23 mouse cellular contexts compared by ENCODE assay signal in genomic region chr6:101858895-101859294, GRCm38 (mm10).
"Had no signal": no experiment of that assay in that cellular context is flagged by ENCODE, and none has a peak within 500 bp of the region (broad histone marks: within the 10 kb centered on the region; RNA-seq: fewer than 3 reads in every experiment).

No protein-coding gene starts in this region.

- H3K9me3 ChIP-seq: heart, embryonic 13.5 days; heart, embryonic 15.5 days; hindbrain, embryonic 13.5 days; hindbrain, embryonic 15.5 days; limb, embryonic 13.5 days; limb, embryonic 15.5 days; liver, embryonic 12.5 days had no signal

- H3K27me3 ChIP-seq: heart, embryonic 13.5 days; heart, embryonic 15.5 days; hindbrain, embryonic 13.5 days; hindbrain, embryonic 15.5 days; limb, embryonic 13.5 days; limb, embryonic 15.5 days; liver, embryonic 12.5 days had no signal

- H3K27ac ChIP-seq: heart, adult 2 months; heart, embryonic 13.5 days; heart, embryonic 15.5 days; hindbrain, embryonic 13.5 days; hindbrain, embryonic 15.5 days; hindbrain, postnatal 0 days; limb, embryonic 13.5 days; limb, embryonic 15.5 days; liver, embryonic 12.5 days; liver, embryonic 14.5 days had no signal

- H3K36me3 ChIP-seq: heart, embryonic 13.5 days; heart, embryonic 15.5 days; hindbrain, embryonic 13.5 days; hindbrain, embryonic 15.5 days; limb, embryonic 13.5 days; limb, embryonic 15.5 days; liver, embryonic 12.5 days had no signal

- H3K4me2 ChIP-seq: heart, embryonic 11.5 days; heart, embryonic 13.5 days; heart, embryonic 15.5 days; hindbrain, embryonic 13.5 days; hindbrain, embryonic 15.5 days; limb, embryonic 13.5 days; limb, embryonic 15.5 days; liver, embryonic 12.5 days had no signal

- H3K4me1 ChIP-seq: heart, embryonic 13.5 days; heart, embryonic 15.5 days; hindbrain, embryonic 13.5 days; hindbrain, embryonic 15.5 days; limb, embryonic 13.5 days; limb, embryonic 15.5 days; liver, embryonic 12.5 days had no signal

- ATAC-seq: forebrain, postnatal 0 days; hindbrain, postnatal 0 days; intestine, embryonic 16.5 days; liver, embryonic 12.5 days had no signal

- H3K4me3 ChIP-seq: heart, adult 2 months; heart, embryonic 13.5 days; heart, embryonic 15.5 days; hindbrain, embryonic 13.5 days; hindbrain, embryonic 15.5 days; limb, embryonic 13.5 days; limb, embryonic 15.5 days; liver, embryonic 12.5 days had no signal

- H3K9ac ChIP-seq: forebrain, postnatal 0 days; heart, embryonic 13.5 days; heart, embryonic 15.5 days; hindbrain, embryonic 13.5 days; hindbrain, embryonic 15.5 days; limb, embryonic 13.5 days; limb, embryonic 15.5 days; liver, embryonic 12.5 days; liver, embryonic 14.5 days had no signal

- DNase-seq: forebrain, postnatal 0 days; gastrocnemius, postnatal 14 days; gastrocnemius, postnatal 36 days; heart, adult 11 months; heart, adult 2 months; heart, postnatal 14 days; heart, postnatal 36 days; kidney, adult 11 months; kidney, postnatal 14 days; layer of hippocampus, adult 9-11 months; layer of hippocampus, postnatal 36 days; left cerebral cortex, postnatal 4 days had no signal
